Comparison of ENCODE assay signal across 8 mouse cellular contexts in the genomic region with DNA sequence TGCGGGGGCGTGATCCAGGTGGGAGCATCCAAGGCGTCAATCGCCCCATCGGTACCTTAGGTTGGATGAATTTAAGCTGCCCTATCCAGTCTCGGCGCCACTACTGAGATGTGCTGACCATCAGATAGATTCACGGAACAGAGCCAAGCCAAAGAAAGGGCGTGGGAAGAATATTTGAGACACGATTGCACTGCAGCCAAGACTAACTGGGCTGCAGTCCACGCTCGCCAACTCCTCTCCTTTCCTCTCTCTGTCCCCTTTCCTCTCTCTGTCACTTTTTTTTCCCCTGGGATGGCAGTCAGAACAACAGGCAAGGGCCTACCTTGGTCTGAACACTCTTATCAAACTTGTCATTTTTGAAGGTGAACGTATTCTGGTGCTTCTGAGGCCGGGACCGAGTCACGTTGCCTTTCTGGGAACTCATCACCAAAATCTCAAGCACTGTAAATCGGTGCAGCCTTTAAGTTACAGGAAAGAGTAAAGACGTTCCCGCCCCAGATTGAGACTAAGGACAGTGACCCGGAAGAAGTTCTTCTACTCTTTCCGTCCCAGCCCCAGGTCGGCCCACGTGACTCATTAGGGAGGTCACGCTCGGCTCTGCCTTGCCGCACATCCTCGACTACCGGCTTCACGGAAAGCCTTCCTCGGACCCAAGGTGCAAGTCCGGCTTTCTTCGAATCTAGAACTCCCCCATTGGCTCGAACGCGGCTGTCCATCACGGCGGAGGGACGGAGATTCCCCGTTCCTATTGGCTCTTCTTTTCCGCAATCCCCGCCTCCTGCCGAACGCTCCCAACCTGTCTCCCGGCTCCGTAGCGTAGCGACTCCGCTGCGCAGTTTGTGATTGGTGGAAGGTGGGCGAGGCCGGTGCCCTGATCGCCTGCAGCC. TPM values are rescaled to one million over a fixed set of nuclear protein-coding genes. Genes with fewer than 3 reads are reported as not detected.
A peak's percentile ranks its signal among the peaks of the same experiment; 100 is the strongest.
DNase-seq lines count a peak whose midpoint lies in the region; ATAC-seq lines count a peak whose summit lies in the region.

A gene (minus strand): TSS at position 692 of the 887 bp plus-strand sequence.

- peak within 1 kb of the TSS; percentile 98 for H3K27ac ChIP-seq in heart, embryonic 10.5 days
- H3K27ac ChIP-seq in kidney, embryonic 15.5 days = peak within 1 kb of the TSS; percentile 99

- peak within 1 kb of the TSS; percentile 72 for H3K4me2 ChIP-seq in kidney, embryonic 15.5 days

- peak; percentile 93 to 94 for DNase-seq in B cell, adult 2 months
- DNase-seq in brain, adult 2 months (ENCODE audit: low read depth, low spot score) = peak; percentile 99
- DNase-seq in heart, embryonic 10.5 days (ENCODE audit: low spot score) = peak; percentile 99
- DNase-seq in liver = peak; percentile 96
- peak; percentile 94 to 95 for DNase-seq in spleen, postnatal 4 days (ENCODE audit: low spot score in 2 of 2)

- no peaks in the 10 kb centered on the region for H3K27me3 ChIP-seq in heart, embryonic 10.5 days (ENCODE audit: insufficient read depth, poor library complexity, severe bottlenecking)
- H3K27me3 ChIP-seq in kidney, embryonic 15.5 days = no peaks in the 10 kb centered on the region

- 6% methylated on average over 52 of the region's 52 CpGs for WGBS in heart, embryonic 10.5 days
- 7% methylated on average over 52 of the region's 52 CpGs for WGBS in kidney, embryonic 15.5 days

- peak within 1 kb of the TSS; percentile 92 for H3K9ac ChIP-seq in kidney, embryonic 15.5 days

- H3K9me3 ChIP-seq in heart, embryonic 10.5 days = no peaks in the 10 kb centered on the region
- no peaks in the 10 kb centered on the region for H3K9me3 ChIP-seq in kidney, embryonic 15.5 days (replicated peaks)

- peak; percentile 99 for ATAC-seq in erythroblast, adult 5-6 weeks (replicated peaks; ENCODE audit: low FRiP score, poor library complexity, severe bottlenecking)
- ATAC-seq in kidney, embryonic 15.5 days (replicated peaks; ENCODE audit: low FRiP score) = peak; percentile 99
- ATAC-seq in monocyte, adult 5-6 weeks (replicated peaks; ENCODE audit: insufficient number of reproducible peaks, low FRiP score, low TSS enrichment, poor library complexity, severe bottlenecking) = peak; percentile 96

- peak within 1 kb of the TSS; percentile 93 for H3K4me3 ChIP-seq in heart, embryonic 10.5 days
- peak within 1 kb of the TSS; percentile 73 for H3K4me3 ChIP-seq in kidney, embryonic 15.5 days (replicated peaks)

- H3K36me3 ChIP-seq in heart, embryonic 10.5 days = no peaks in the 10 kb centered on the region
- no peaks in the 10 kb centered on the region for H3K36me3 ChIP-seq in kidney, embryonic 15.5 days

- H3K4me1 ChIP-seq in heart, embryonic 10.5 days = peaks cover 7% of the 10 kb centered on the region; the same call in 1 of the 2 replicates
- peaks cover 25% of the 10 kb centered on the region for H3K4me1 ChIP-seq in kidney, embryonic 15.5 days

RNA-seq across cellular contexts. Expression of the gene that starts here (rescaled TPM):
- total RNA-seq in erythroblast, adult 5-6 weeks (2015; ENCODE audit: low replicate concordance) = 13.4 and 21.1 TPM in 2 replicates
- total RNA-seq in erythroblast, adult 5-6 weeks (2017; ENCODE audit: low replicate concordance) = 8.4 and 11.4 TPM in 2 replicates
- 47.3 and 54.2 TPM in 2 replicates for polyA plus RNA-seq in heart, embryonic 10.5 days (2016; fragmentation: Nextera tagmentation; extraction: Ambion mirVana)
- polyA plus RNA-seq in kidney, embryonic 15.5 days (2015; fragmentation: Nextera tagmentation; extraction: Ambion mirVana) = 61.9 and 62.2 TPM in 2 replicates
- 57.5 to 68.2 TPM (median 61.4 TPM) in 3 replicates for total RNA-seq in monocyte, adult 5-6 weeks (2017)

Comparison
In these comparisons a context has a peak if more than half of its experiments do, and no peak if none do; other contexts are left out.
1. Peak in every context shown above with its lines: DNase-seq, ATAC-seq, H3K4me3 ChIP-seq and H3K27ac ChIP-seq.